Mouse (Mus musculus) ES-E14 (cell line): ENCODE measurements around the gene Chd6. TPM values are rescaled to one million over a fixed set of nuclear protein-coding genes. Genes with fewer than 3 reads are reported as not detected.

Source experiments
- DNase-seq: peaks from one replicate; pipeline ENCODE4 v3.0.0-alpha.2; 2013; ENCODE audit warnings: low read depth, low spot score
- H3K27ac ChIP-seq: 2 replicates; pipeline ENCODE4 v1.5.1; 2012; ENCODE audit warnings: low read depth, mild to moderate bottlenecking, low read length, moderate library complexity, mixed read lengths; ENCODE audit not compliant: poor library complexity, insufficient read depth, severe bottlenecking
- H3K36me3 ChIP-seq: 2 replicates; pipeline ENCODE4 v1.6.1; 2012; ENCODE audit warnings: mild to moderate bottlenecking, low read length, moderate library complexity, mixed read lengths; ENCODE audit not compliant: control insufficient read depth, poor library complexity, insufficient read depth, severe bottlenecking
- H3K4me1 ChIP-seq, 2 experiments: fragments of 150-350 bp in 1 of 2; sonication (generic) in 1 of 2; 2 replicates each; pipeline ENCODE4 v1.6.1; 2012; ENCODE audit warnings: low read length in 2 of 2, mild to moderate bottlenecking in 1 of 2, mixed read lengths in 1 of 2; ENCODE audit not compliant: control insufficient read depth in 2 of 2, insufficient read depth in 2 of 2, poor library complexity in 1 of 2
- H3K4me3 ChIP-seq, 2 experiments: fragments of 150-350 bp in 1 of 2; sonication (generic) in 1 of 2; 2 replicates each; pipeline ENCODE4 v1.5.1; 2012; ENCODE audit warnings: low read length in 2 of 2, low read depth in 1 of 2, mild to moderate bottlenecking in 1 of 2, mixed read lengths in 1 of 2; ENCODE audit not compliant: insufficient read depth in 1 of 2, poor library complexity in 1 of 2, severe bottlenecking in 1 of 2
- H3K9ac ChIP-seq: 2 replicates; pipeline ENCODE4 v1.6.1; 2012; ENCODE audit warnings: low read depth, mild to moderate bottlenecking, low read length, mixed read lengths; ENCODE audit not compliant: poor library complexity, insufficient read depth, severe bottlenecking
- H3K9me3 ChIP-seq: fragments of 150-350 bp; sonication (generic); 2 replicates; pipeline ENCODE4 v1.6.1; 2012; ENCODE audit warnings: low read depth, mild to moderate bottlenecking, low read length; ENCODE audit not compliant: control insufficient read depth, insufficient read depth
- CHD2 ChIP-seq: IDR thresholded peaks from 2 replicates; pipeline ENCODE4 v1.6.1; 2014; ENCODE audit warnings: mild to moderate bottlenecking, low read depth, low read length, inconsistent platforms
- HCFC1 ChIP-seq: IDR thresholded peaks from 2 replicates; pipeline ENCODE4 v1.6.1; 2012; ENCODE audit warnings: low read length, inconsistent platforms, borderline replicate concordance; ENCODE audit not compliant: insufficient read depth
- MAFK ChIP-seq: IDR thresholded peaks from 2 replicates; pipeline ENCODE4 v1.6.1; 2014; ENCODE audit warnings: mild to moderate bottlenecking, low read depth, low read length, inconsistent platforms; ENCODE audit not compliant: insufficient read depth
- ZC3H11A ChIP-seq: IDR thresholded peaks from 2 replicates; pipeline ENCODE4 v1.6.1; 2012; ENCODE audit warnings: low read depth, mild to moderate bottlenecking, inconsistent platforms, low read length, borderline replicate concordance
- ZNF384 ChIP-seq: IDR thresholded peaks from 2 replicates; pipeline ENCODE4 v1.6.1; 2012; ENCODE audit warnings: low read depth, low read length, inconsistent platforms
- in situ Hi-C, 2 experiments: fragments of 600-800 bp; cut with MboI; formaldehyde crosslinking; loops; one replicate each; pipeline ENCODE4 v1.15.1; 2025; ENCODE audit warnings: low sequenced_read_pairs in 2 of 2, inconsistent platforms in 1 of 2; ENCODE audit not compliant: unreplicated experiment in 2 of 2
- total RNA-seq: library from RNA; depleted of rRNA; stranded (reverse); fragments of 300-350 nt; gene quantifications from 2 replicates; pipeline ENCODE4 v1.2.3, GENCODE M21; 2012

The Chd6 gene
- total RNA-seq, 1 experiment: 50.7 TPM

GRCm38 (mm10) chr2:160940930-160941709 lies 167.8 kb downstream of the Chd6 start:
- Histone ChIP-seq H3K4me3 (no peak overlapping the region), H3K36me3 (no peaks in the 10 kb centered on the region), H3K9ac (no peak overlapping the region), H3K27ac (no peak overlapping the region), H3K4me1 (no peaks in the 10 kb centered on the region), H3K9me3 (no peaks in the 10 kb centered on the region)
- in situ Hi-C loops: no loop called here
- no peak for TF ChIP-seq ZC3H11A
- TF ChIP-seq ZNF384: no peak
- TF ChIP-seq MAFK: no peak
- TF ChIP-seq HCFC1: no peak
- TF ChIP-seq CHD2: no peak
- DNase-seq: no peak

- Histone ChIP-seq H3K27ac (no peak overlapping the region), H3K36me3 (no peaks in the 10 kb centered on the region), H3K9me3 (no peaks in the 10 kb centered on the region), H3K9ac (no peak overlapping the region), H3K4me3 (no peak overlapping the region), H3K4me1 (no peaks in the 10 kb centered on the region)
- no peak for DNase-seq
- in situ Hi-C loops: no loop called here
- TF ChIP-seq ZNF384 (no peak), MAFK (no peak), CHD2 (no peak), ZC3H11A (no peak), HCFC1 (no peak)
These were observed 174.4 kb downstream of the Chd6 start for GRCm38 (mm10) chr2:160934451-160934850.

- TF ChIP-seq CHD2: no peak
- no peak for TF ChIP-seq ZC3H11A
- no peak for TF ChIP-seq MAFK
- TF ChIP-seq ZNF384: no peak
- no peak for TF ChIP-seq HCFC1
- H3K27ac ChIP-seq: no peak overlapping the region
- H3K4me3 ChIP-seq: no peak overlapping the region
- H3K9me3 ChIP-seq: no peaks in the 10 kb centered on the region
- no peak for DNase-seq
- no peak overlapping the region for H3K9ac ChIP-seq
- no peaks in the 10 kb centered on the region for H3K36me3 ChIP-seq
- H3K4me1 ChIP-seq: no peaks in the 10 kb centered on the region
- in situ Hi-C loops: no loop called here
These were observed 175.0 kb downstream of the Chd6 start for GRCm38 (mm10) chr2:160933890-160934289.

- Histone ChIP-seq H3K36me3 (no peaks in the 10 kb centered on the region), H3K27ac (no peak overlapping the region), H3K9me3 (no peaks in the 10 kb centered on the region), H3K4me1 (no peaks in the 10 kb centered on the region), H3K9ac (no peak overlapping the region), H3K4me3 (no peak overlapping the region)
- no peak for DNase-seq
- TF ChIP-seq CHD2: no peak
- TF ChIP-seq ZNF384: no peak
- no peak for TF ChIP-seq ZC3H11A
- no peak for TF ChIP-seq HCFC1
- TF ChIP-seq MAFK: no peak
- in situ Hi-C loops: no loop called here
These were observed 175.9 kb downstream of the Chd6 start for GRCm38 (mm10) chr2:160932981-160933380.
